Mouse (Mus musculus): ENCODE measurements around the gene Thbs1. TPM values are rescaled to one million over a fixed set of nuclear protein-coding genes. Genes with fewer than 3 reads are reported as not detected.

The Thbs1 gene
- polyA plus RNA-seq, 1 experiment, result 0.69 TPM

- TF ChIP-seq CTCF (IDR thresholded peaks at IDR 0.05; ENCODE audit: extremely low read depth, insufficient read depth, low read length), result no peak
- no peak for TF ChIP-seq POLR2A (IDR thresholded peaks at IDR 0.05; ENCODE audit: extremely low read depth, insufficient read depth, low read length)
- peaks cover 1% of the 10 kb centered on the region; the same call in 1 of the 2 replicates for H3K4me1 ChIP-seq (ENCODE audit: control insufficient read depth, insufficient read depth, low read length)
These were observed 1.3 kb downstream of the Thbs1 start for GRCm38 (mm10) chr2:118112846-118113479.

DNA sequence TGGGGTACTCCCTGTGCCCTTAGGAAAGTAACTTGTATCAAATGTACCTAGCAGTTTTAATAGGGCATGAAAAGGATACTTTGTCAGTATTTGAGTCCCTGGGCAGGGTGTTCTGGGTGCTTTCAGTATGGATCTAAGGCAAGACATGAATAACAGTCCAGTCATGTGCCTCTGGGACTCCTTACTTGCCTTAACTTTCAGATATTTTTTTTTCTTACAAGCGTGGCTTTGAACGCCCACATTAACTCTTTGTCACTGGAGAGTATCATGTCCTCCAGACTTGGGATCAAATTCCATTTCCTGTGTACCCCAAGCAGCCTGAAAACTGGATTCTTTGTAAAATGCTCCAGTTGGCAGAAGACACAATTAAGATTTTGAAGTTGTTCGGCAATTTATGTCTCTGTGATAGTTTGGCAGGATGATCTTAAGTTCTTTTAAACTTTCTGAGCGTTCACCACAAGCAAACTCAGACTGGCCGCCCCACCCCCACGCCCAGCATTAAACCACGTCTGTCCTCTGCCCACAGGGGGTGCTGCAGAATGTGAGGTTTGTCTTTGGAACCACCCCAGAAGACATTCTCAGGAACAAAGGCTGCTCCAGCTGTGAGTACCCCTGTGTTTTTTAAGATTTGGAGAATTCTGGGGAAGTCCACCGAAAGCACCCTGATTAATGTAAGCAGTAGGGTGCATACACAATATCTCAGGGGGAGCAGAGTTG, 2.3 kb downstream of the Thbs1 start:
- Histone ChIP-seq H3K4me1 (ENCODE audit: control insufficient read depth, insufficient read depth, low read length) (peaks cover 1% of the 10 kb centered on the region; the same call in 1 of the 2 replicates), H3K4me3 (ENCODE audit: insufficient read depth, low read length) (no peak overlapping the region), H3K27ac (ENCODE audit: insufficient read depth, low read length) (no peak overlapping the region)
- TF ChIP-seq CTCF (IDR thresholded peaks at IDR 0.05; ENCODE audit: extremely low read depth, insufficient read depth, low read length) (no peak), POLR2A (IDR thresholded peaks at IDR 0.05; ENCODE audit: extremely low read depth, insufficient read depth, low read length) (no peak)

More at GRCm38 (mm10) chr2:118112846-118113479, 1.3 kb downstream of the Thbs1 start:
- H3K4me3 ChIP-seq (ENCODE audit: insufficient read depth, low read length), result no peak overlapping the region
- no peak overlapping the region for H3K27ac ChIP-seq (ENCODE audit: insufficient read depth, low read length)

GRCm38 (mm10) chr2:118114671-118115070, 3.0 kb downstream of the Thbs1 start:
- TF ChIP-seq CTCF (IDR thresholded peaks at IDR 0.05; ENCODE audit: extremely low read depth, insufficient read depth, low read length) (no peak), POLR2A (IDR thresholded peaks at IDR 0.05; ENCODE audit: extremely low read depth, insufficient read depth, low read length) (no peak)
- H3K27ac ChIP-seq (ENCODE audit: insufficient read depth, low read length), result no peak overlapping the region
- H3K4me1 ChIP-seq (ENCODE audit: control insufficient read depth, insufficient read depth, low read length), result peaks cover 1% of the 10 kb centered on the region; the same call in 1 of the 2 replicates
- no peak overlapping the region for H3K4me3 ChIP-seq (ENCODE audit: insufficient read depth, low read length)

GRCm38 (mm10) chr2:118115647-118116046, 4.0 kb downstream of the Thbs1 start:
- TF ChIP-seq POLR2A (IDR thresholded peaks at IDR 0.05; ENCODE audit: extremely low read depth, insufficient read depth, low read length) (no peak), CTCF (IDR thresholded peaks at IDR 0.05; ENCODE audit: extremely low read depth, insufficient read depth, low read length) (no peak)
- Histone ChIP-seq H3K4me1 (ENCODE audit: control insufficient read depth, insufficient read depth, low read length) (no peaks in the 10 kb centered on the region; the same call in 1 of the 2 replicates), H3K27ac (ENCODE audit: insufficient read depth, low read length) (no peak overlapping the region), H3K4me3 (ENCODE audit: insufficient read depth, low read length) (no peak overlapping the region)

GRCm38 (mm10) chr2:118116180-118116579, 4.5 kb downstream of the Thbs1 start:
- Histone ChIP-seq H3K4me1 (ENCODE audit: control insufficient read depth, insufficient read depth, low read length) (no peaks in the 10 kb centered on the region), H3K27ac (ENCODE audit: insufficient read depth, low read length) (no peak overlapping the region), H3K4me3 (ENCODE audit: insufficient read depth, low read length) (no peak overlapping the region)
- TF ChIP-seq CTCF (IDR thresholded peaks at IDR 0.05; ENCODE audit: extremely low read depth, insufficient read depth, low read length) (no peak), POLR2A (IDR thresholded peaks at IDR 0.05; ENCODE audit: extremely low read depth, insufficient read depth, low read length) (no peak)

GRCm38 (mm10) chr2:118116754-118117290, 5.1 kb downstream of the Thbs1 start:
- no peaks in the 10 kb centered on the region for H3K4me1 ChIP-seq (ENCODE audit: control insufficient read depth, insufficient read depth, low read length)
- TF ChIP-seq CTCF (IDR thresholded peaks at IDR 0.05; ENCODE audit: extremely low read depth, insufficient read depth, low read length) (no peak), POLR2A (IDR thresholded peaks at IDR 0.05; ENCODE audit: extremely low read depth, insufficient read depth, low read length) (no peak)

GRCm38 (mm10) chr2:118117401-118117800, 5.7 kb downstream of the Thbs1 start:
- Histone ChIP-seq H3K4me3 (ENCODE audit: insufficient read depth, low read length) (no peak overlapping the region), H3K4me1 (ENCODE audit: control insufficient read depth, insufficient read depth, low read length) (no peaks in the 10 kb centered on the region), H3K27ac (ENCODE audit: insufficient read depth, low read length) (no peak overlapping the region)
- TF ChIP-seq CTCF (IDR thresholded peaks at IDR 0.05; ENCODE audit: extremely low read depth, insufficient read depth, low read length) (no peak), POLR2A (IDR thresholded peaks at IDR 0.05; ENCODE audit: extremely low read depth, insufficient read depth, low read length) (no peak)

More at GRCm38 (mm10) chr2:118116754-118117290, 5.1 kb downstream of the Thbs1 start:
- Histone ChIP-seq H3K27ac (ENCODE audit: insufficient read depth, low read length) (no peak overlapping the region), H3K4me3 (ENCODE audit: insufficient read depth, low read length) (no peak overlapping the region)

DNA sequence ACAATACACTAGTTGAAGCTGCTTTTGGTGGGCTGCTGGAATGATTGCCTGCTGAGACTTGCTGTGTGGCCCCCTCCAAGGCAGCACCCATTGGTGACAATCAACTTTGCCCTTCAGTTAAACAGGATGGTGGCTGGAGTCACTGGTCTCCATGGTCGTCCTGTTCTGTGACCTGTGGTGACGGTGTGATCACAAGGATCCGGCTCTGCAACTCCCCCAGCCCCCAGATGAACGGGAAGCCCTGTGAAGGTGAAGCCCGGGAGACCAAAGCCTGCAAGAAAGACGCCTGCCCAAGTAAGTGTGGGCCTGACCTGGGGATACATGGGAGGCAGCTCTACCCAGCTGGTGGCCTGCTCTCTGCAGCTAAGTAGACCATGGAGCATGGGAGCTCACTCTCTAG, 6.4 kb downstream of the Thbs1 start:
- Histone ChIP-seq H3K4me3 (ENCODE audit: insufficient read depth, low read length) (no peak overlapping the region), H3K27ac (ENCODE audit: insufficient read depth, low read length) (no peak overlapping the region), H3K4me1 (ENCODE audit: control insufficient read depth, insufficient read depth, low read length) (no peaks in the 10 kb centered on the region)
- TF ChIP-seq POLR2A (IDR thresholded peaks at IDR 0.05; ENCODE audit: extremely low read depth, insufficient read depth, low read length), result no peak
- no peak for TF ChIP-seq CTCF (IDR thresholded peaks at IDR 0.05; ENCODE audit: extremely low read depth, insufficient read depth, low read length)

DNA sequence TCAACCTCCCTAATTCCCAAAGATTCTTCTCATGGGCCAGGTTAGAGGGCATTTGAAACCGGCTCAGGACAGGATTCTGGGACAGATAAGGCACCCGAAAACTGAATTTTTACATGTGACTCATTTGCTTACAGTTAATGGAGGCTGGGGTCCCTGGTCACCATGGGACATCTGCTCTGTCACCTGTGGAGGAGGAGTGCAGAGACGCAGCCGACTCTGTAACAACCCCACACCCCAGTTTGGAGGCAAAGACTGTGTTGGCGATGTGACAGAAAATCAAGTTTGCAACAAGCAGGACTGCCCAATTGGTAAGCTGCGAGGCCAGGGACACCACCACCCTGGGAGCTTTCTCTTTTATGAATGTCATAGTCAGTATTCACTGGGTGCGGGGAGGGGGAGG, 6.8 kb downstream of the Thbs1 start:
- Histone ChIP-seq H3K4me3 (ENCODE audit: insufficient read depth, low read length) (no peak overlapping the region), H3K4me1 (ENCODE audit: control insufficient read depth, insufficient read depth, low read length) (no peaks in the 10 kb centered on the region), H3K27ac (ENCODE audit: insufficient read depth, low read length) (no peak overlapping the region)
- no peak for TF ChIP-seq CTCF (IDR thresholded peaks at IDR 0.05; ENCODE audit: extremely low read depth, insufficient read depth, low read length)
- no peak for TF ChIP-seq POLR2A (IDR thresholded peaks at IDR 0.05; ENCODE audit: extremely low read depth, insufficient read depth, low read length)
